ENCODE assay signal across 20 mouse cellular contexts in genomic region chr12:105328396-105328795, GRCm38 (mm10). TPM values are rescaled to one million over a fixed set of nuclear protein-coding genes. Genes with fewer than 3 reads are reported as not detected.
DNase-seq lines count a peak whose midpoint lies in the region; ATAC-seq and TF ChIP-seq lines count a peak whose summit lies in the region.
"Had no signal": no experiment of that assay in that cellular context is flagged by ENCODE, and none has a peak within 500 bp of the region (broad histone marks: within the 10 kb centered on the region; RNA-seq: fewer than 3 reads in every experiment).

No protein-coding gene starts in this region.

- TF ChIP-seq CTCF in left cerebral cortex, adult 2 months (IDR thresholded peaks at IDR 0.05), result no peak

- intact Hi-C loops in left cerebral cortex, adult 2 months (cut with DNase I), result no loop called here
- intact Hi-C loops in gastrocnemius, postnatal 14 days (cut with DNase I; ENCODE audit: low total_unique reads), result no loop called here

- H3K4me3 ChIP-seq in left cerebral cortex, adult 2 months, result no peak overlapping the region
- H3K4me3 ChIP-seq in liver, embryonic 12.5 days, result no peak overlapping the region
- H3K4me3 ChIP-seq: embryonic facial prominence, embryonic 13.5 days; heart, embryonic 15.5 days; midbrain, embryonic 13.5 days; myocyte had no signal

- H3K36me3 ChIP-seq in liver, embryonic 12.5 days, result no peaks in the 10 kb centered on the region
- H3K36me3 ChIP-seq: embryonic facial prominence, embryonic 13.5 days; heart, embryonic 15.5 days; midbrain, embryonic 13.5 days had no signal

- H3K9me3 ChIP-seq in liver, embryonic 12.5 days (replicated peaks), result 0 out of 2 replicates have a peak, but pooled peaks cover 2% of the 10 kb centered on the region
- H3K9me3 ChIP-seq: embryonic facial prominence, embryonic 13.5 days; heart, embryonic 15.5 days; midbrain, embryonic 13.5 days had no signal

- ATAC-seq in frontal cortex, adult (ENCODE audit: low TSS enrichment), result peak; percentile 96
- ATAC-seq in liver, embryonic 12.5 days, result no peak
- ATAC-seq: activated CD4-positive, CD25-positive, alpha-beta regulatory T cell, adult 4 months; inflammation-experienced regulatory T-cells, adult 6 months; liver, postnatal 0 days; midbrain, embryonic 13.5 days had no signal

- H3K27ac ChIP-seq in left cerebral cortex, adult 2 months, result no peak overlapping the region
- no peak overlapping the region for H3K27ac ChIP-seq in liver, embryonic 12.5 days
- H3K27ac ChIP-seq: embryonic facial prominence, embryonic 13.5 days; heart, embryonic 15.5 days; macrophage; midbrain, embryonic 13.5 days had no signal

- H3K9ac ChIP-seq in liver, embryonic 12.5 days, result no peak overlapping the region
- H3K9ac ChIP-seq: embryonic facial prominence, embryonic 13.5 days; heart, embryonic 15.5 days; liver, postnatal 0 days; midbrain, embryonic 13.5 days had no signal

- no peaks in the 10 kb centered on the region for H3K4me1 ChIP-seq in liver, embryonic 12.5 days
- H3K4me1 ChIP-seq: embryonic facial prominence, embryonic 13.5 days; heart, embryonic 15.5 days had no signal

- peak; percentile 62 for DNase-seq in layer of hippocampus, adult 11-12 months (ENCODE audit: low spot score)
- DNase-seq in layer of hippocampus, postnatal 25 days (ENCODE audit: extremely low spot score in 1 of 2, low spot score in 1 of 2), result no peak
- DNase-seq in left cerebral cortex, adult 2 months (ENCODE audit: extremely low spot score in 1 of 2, low spot score in 2 of 2), result peak; percentile 48 to 66
- DNase-seq in right cerebral cortex, postnatal 36 days (ENCODE audit: low spot score in 2 of 2), result peak; percentile 66 to 85
- DNase-seq in gastrocnemius, postnatal 14 days, result no peak
- DNase-seq: cerebellum, adult 11-12 months; heart, adult 11 months; kidney, adult 9 months; kidney, postnatal 4 days; liver, postnatal 0 days; thymus, adult 2 months had no signal

- H3K4me2 ChIP-seq in liver, embryonic 12.5 days, result no peak overlapping the region
- H3K4me2 ChIP-seq: embryonic facial prominence, embryonic 13.5 days; heart, embryonic 15.5 days; midbrain, embryonic 13.5 days had no signal

- H3K27me3 ChIP-seq in liver, embryonic 12.5 days (replicated peaks), result no peaks in the 10 kb centered on the region
- H3K27me3 ChIP-seq: embryonic facial prominence, embryonic 13.5 days; midbrain, embryonic 13.5 days had no signal

- WGBS in liver, embryonic 12.5 days (ENCODE audit: insufficient replicate concordance), result 60% methylated on average over 11 of the region's 11 CpGs

RNA-seq across cellular contexts. Expression of gene Tunar, which starts 5.3 kb away (rescaled TPM):
- 10 to 100 TPM; 18.9 to 19.4 TPM for total RNA-seq in layer of hippocampus, postnatal 25 days (2021)
- total RNA-seq in left cerebral cortex, adult 2 months (2021), result 10 to 100 TPM in 1 of 2 experiments, 1 to 10 TPM in 1; 7.6 to 11.2 TPM
- total RNA-seq in gastrocnemius, postnatal 14 days (2021), result not detected
- 0.07 TPM in 1 of 2 replicates, not detected in the other for polyA plus RNA-seq in liver, embryonic 12.5 days (2016; fragmentation: Nextera tagmentation; extraction: Ambion mirVana)
- polyA plus RNA-seq: activated CD4-positive, CD25-positive, alpha-beta regulatory T cell, adult 4 months; heart, embryonic 15.5 days; inflammation-experienced regulatory T-cells, adult 6 months; liver, postnatal 0 days; macrophage; myocyte had no signal

Comparison
In these comparisons a context has a peak if more than half of its experiments do, and no peak if none do; other contexts are left out.
1. DNase-seq: peak in layer of hippocampus, adult 11-12 months (single experiment), left cerebral cortex, adult 2 months (2 of 2) and right cerebral cortex, postnatal 36 days (2 of 2); none in layer of hippocampus, postnatal 25 days (0 of 2) and gastrocnemius, postnatal 14 days (single experiment).
2. RNA of gene Tunar, which starts 5.3 kb away (total RNA-seq): 18.9 to 19.4 TPM in layer of hippocampus, postnatal 25 days and 7.6 to 11.2 TPM in left cerebral cortex, adult 2 months; not detected in gastrocnemius, postnatal 14 days; every median in the first group is over 4 times any median in the second.